Mouse (Mus musculus) cerebellum, adult 2 months (tissue): Measurements from ENCODE around the gene Wdr54.

Experiments
- CTCF ChIP-seq: fragments of 200-500 bp; IDR thresholded peaks from 2 replicates; pipeline ENCODE4 v1.5.1; 2011; ENCODE audit warnings: low read depth, mild to moderate bottlenecking, control low read depth, low read length, moderate library complexity, borderline replicate concordance; ENCODE audit not compliant: insufficient read depth
- POLR2A ChIP-seq: fragments of 200-500 bp; IDR thresholded peaks from 2 replicates; pipeline ENCODE4 v1.6.1; 2011; ENCODE audit warnings: low read length, control low read depth, borderline replicate concordance; ENCODE audit not compliant: insufficient read depth

DNA sequence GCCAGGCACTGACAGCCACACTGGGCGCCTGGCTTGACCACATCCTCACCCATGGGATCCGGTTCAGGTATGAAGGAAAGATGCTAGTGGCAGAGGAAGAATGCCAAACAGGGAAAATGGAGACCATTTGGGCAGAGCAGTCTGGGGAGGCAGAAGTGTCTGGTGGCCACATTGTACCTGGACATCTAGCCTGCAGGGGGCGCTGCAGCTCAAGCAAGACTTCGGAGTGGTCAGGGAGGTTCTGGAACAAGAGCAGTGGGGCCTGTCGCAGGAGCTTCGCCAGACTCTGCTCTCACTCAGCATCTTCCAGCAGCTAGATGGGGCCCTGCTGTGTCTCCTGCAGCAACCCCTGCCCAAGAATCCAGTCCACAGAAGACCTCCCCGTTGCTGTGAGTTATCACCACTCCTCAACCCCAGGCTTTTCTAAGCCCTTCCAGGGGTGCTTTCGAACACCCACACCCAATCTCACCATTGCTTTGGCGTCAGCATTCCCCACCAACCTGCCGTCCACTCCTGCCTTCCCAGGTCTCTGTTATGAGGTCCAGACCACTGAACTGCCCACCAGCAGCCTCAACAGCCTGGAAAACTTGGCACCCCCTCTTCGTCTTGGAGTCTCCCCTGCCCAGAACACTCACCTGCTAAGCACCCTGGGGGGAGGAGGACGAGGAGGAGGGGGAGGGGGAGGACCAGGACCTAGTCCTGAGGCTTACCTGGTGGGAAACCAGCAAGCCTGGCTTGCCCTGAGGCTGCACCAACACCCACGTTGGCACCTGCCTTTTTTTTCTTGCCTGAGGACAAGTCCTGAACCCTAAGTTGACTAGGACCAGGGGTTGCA, 48.4 kb downstream of the Wdr54 start:
- TF ChIP-seq CTCF = peak; percentile 70
- TF ChIP-seq POLR2A = no peak
